Mouse (Mus musculus) cerebellum, adult 9-11 months (tissue): ENCODE measurements around the gene Ttll11.

Source experiments
- DNase-seq: peaks from one replicate; pipeline ENCODE4 v3.0.0; 2022

The Ttll11 gene

DNA sequence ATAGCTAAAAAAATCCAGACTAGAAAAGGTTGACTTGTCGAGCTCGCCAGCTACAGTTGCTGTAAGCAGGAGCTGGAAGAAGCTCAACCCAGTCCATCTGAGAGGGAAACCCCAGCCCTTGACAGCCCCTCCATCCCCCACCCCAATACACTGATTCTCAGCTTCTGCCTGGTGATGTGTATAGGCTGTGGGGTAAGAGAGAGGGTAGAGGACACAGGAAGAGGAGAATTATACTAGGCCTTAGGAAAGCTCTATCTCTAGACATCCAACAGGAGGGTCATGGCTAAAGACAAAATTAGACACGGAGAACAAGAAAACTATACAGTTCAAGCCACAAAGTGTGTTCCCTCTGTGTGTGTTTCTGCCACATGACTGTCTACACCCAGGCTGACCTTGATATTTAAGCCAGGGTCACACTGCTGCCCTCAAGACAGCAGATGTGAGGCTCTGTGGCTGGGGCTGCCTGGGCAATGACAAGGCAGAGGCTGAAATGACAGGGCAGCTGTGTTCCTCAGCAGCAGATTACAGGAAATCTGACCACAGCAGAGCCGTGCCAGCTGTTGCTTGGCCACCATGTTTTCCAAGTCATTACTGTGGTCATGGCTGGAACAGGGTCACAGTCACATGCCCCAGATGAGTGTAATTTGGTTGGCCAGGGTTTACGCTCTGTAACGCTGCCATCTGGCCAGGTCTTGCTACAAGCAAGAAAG lies 81.1 kb downstream of the Ttll11 start:
- DNase-seq: no peak

DNA sequence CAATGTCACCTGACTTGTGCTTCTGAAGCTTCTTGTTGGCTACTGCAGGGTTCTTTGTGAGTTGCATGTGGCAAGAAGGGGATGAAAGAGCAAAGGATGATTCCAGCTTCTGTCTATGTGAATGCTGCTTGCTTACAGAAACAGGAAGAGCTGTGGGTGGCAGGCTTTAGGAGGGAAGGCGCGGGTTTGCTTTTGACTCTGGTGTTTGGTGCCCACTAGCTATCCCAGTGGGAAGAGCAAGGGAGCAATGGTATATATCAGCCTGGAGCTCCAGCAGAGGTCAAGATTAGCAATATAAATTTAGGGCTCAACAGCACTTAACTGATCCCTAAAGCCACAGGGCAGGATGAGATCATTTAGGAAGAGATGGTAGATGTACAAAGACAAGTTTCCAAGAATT lies 82.6 kb downstream of the Ttll11 start:
- DNase-seq: no peak

DNA sequence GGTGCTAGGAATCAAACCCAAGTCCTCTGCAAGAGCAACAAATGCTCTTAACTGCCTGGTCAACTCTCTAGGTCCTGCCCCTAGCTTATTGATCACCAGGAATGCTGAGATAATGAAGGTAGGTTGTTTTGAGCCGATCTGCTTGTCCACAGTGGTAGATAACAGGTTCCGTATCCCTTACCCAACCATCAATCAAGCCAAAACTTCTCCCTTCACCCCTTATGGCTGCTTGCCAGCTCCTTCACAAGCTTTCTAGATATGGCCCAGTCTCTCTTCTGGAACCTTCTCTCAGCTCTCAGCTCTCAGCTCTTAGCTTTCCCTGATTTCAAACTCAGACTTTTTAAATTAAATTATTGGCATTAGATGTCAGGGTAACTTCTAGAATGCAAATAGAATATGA lies 85.2 kb downstream of the Ttll11 start:
- no peak for DNase-seq

DNA sequence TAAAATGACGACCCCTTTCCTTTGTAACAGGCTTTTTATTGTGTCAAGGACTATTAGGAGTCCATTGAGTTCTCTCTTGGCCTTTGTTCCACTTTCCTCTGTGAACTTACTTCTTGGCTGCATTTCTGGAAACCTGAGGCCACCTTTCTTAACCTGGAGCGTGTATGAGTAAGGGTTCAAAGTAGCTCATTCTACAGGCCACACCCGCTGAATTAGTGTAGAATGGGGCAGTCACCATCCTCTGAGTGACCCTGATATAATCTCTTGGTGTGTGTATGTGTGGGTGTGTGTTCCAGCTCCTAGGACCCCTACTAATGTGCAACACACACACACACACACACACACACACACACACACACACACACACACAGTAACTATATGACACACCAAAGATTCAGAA lies 89.1 kb downstream of the Ttll11 start:
- DNase-seq: no peak

DNA sequence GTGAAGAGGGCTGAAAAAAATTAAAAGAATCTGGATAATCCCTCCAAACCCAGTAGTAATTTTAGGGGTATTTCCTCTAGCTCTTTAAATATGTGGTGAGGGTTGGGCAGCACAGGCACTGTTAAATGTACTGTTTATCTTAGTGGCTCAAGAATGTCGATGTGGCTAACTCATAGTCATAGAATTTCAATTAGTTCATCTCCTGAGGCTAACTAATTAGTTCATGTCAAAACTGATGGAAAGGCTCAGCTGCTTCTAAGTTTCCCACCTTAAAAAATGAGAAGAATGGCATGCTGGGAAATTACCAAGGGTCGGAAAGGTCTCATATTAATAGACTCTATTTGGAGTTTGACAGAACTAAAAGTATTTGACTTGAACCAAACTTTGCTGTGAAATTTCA lies 89.9 kb downstream of the Ttll11 start:
- DNase-seq: no peak

DNA sequence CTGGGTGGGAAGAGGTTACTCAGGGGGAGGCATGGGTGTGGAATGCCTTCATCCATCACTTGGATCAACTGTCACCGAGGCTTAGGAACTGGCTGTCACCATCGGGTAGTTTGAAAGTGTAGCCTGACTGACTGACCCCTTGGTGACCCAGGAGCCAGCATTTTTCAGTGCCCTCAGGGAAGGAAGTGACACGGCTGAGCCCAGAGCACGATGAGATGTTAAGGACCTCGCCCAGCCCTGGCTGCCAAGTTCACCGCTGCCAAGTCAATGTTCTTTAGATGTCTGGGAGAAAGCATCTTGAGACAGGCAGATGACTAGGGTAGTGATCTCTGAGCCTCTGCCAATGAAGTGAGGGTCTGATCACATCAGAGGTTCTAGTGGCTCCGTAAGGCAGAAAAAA lies 95.4 kb downstream of the Ttll11 start:
- DNase-seq: no peak

DNA sequence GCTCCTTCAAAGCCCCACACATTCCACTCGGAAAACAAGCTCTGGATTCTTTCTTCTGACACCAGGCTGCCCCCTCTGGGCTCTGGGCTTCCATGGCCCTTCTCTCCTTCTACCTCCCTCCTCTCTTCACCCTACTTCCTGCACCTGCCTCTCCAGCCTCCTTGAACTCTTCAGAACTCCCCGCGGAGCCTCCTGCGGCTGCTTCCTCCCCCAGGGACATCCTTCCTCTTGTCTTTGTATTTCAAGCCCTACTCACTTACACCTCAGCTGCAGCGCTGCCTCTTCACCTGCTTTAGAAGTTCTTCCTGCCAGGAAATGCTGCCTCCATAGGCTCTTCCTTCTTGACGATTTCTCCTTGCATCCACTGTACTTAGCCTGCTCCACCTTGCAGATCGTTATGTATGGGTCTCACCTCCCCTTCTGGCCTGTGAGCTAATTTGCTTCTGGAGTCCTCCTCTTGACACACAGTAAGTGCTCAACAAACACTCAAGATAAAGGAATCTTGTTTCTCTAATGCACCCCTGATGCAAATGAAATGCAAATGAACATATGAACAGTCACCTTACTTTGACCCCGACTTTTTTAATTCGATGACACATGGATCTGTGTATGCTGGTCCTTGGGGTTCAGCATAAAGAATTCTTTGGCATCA lies 97.3 kb downstream of the Ttll11 start:
- DNase-seq: no peak

DNA sequence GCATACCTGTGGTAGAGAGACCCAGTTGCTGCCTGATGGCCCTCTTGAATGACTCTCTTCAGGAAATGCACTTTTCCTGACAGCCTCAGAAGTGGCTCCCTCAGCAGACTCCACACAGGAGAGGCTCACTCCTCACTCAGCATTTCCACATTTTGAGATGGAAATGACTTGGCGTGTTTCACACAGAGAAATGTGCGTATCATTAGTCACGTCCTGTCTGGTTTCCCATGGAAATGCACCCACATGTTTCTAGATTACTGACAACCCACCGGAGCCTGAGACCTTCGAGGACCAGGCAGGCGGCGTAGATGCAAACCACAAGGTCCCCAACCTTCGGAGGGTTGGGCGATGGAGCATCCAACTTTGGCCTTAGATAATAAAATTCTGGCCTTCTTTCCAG lies 97.8 kb downstream of the Ttll11 start:
- DNase-seq: no peak

DNA sequence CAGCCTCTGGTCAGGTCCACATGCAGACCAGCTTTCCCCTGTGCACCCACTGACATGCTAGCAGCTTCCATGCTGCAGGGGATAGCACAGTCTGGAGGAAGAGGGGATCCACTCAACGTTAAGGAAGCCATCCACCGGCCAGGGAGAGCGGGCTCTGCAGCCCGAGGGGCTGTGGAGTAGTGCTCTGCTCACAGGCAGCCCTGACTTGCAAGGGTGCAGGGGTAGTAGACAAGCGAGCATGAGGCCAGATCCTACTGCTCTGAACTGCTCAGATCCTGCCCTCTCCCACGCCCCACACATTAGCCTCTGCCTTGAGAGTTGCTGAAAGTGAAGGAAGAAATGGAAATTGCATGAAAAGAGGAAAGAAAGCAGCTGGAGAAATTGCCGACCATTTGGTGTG lies 99.4 kb downstream of the Ttll11 start:
- DNase-seq: no peak

DNA sequence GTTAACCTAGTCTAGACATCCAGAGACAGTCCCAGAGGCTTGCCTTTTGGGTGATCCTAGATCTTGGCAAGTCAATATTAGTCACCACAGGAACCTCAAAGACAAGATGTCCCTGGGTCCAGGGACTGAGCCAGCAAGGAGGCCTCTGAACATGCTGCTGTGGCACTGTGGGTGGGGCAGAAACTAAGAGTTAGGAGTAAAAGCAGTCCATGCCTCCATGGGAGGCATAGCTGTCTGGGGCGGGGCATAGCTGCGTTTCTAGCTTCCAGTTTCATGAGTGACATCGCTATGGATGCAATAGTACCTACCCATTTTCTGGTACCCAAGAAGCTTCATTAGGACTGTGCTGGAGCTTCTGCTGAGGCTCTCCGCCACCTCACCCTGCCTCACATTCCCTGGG lies 99.8 kb downstream of the Ttll11 start:
- no peak for DNase-seq

DNA sequence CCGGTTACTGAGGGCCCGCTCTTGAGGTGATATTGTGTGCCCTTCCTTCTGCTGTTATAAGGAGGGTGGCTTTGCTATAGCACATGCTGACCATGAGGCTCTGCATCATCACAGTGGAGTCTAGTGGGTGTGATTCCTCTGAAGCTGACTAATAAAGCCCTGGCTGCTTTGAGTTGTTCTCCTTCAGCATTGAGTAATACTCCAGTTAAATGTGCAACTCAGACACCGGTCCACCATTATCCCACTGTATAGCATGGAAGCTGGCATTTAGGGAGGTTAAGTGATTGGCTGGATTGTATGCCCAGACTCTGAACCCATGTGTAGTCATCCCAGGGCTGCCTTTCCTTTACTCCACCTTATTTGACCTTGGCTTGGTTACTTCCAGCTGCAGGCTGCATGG lies 101.2 kb downstream of the Ttll11 start:
- DNase-seq: no peak

DNA sequence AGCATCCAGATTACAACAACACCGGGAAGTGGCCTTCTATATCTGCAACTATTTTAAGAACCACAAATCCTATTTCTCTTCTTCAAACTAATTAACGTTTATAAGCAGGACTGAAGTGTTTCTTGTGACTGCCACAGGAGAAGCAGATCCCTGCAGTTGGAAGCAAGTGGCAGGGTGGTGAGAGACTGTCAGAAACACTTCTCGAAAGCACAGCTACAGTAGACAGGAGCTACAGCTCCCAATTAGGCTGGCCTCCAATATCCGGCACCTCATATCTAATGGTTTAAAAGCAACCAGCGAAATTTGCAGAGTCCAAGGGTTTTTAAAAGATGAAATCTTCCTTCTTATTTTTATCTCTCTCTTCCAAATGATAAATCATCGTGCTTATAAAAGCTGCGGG lies 104.1 kb downstream of the Ttll11 start:
- DNase-seq: no peak

DNA sequence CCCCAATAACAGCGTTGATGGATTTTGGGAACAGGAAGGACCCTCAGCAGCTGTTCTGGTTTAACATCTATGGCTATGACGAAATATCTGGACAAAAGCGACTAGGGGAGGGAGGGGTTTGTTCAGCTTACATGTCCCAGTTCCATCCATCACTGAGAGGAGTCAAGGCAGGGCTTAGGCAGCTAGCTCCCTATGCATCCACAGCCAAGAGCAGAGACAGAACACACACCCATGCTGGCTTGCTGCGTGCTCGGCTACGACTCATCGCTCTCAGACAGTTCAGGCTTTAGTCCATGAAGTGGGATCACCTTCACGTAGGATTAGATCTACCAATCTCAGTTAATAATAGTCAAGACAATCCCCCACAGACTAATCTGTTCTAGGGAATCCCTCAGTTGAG lies 105.3 kb downstream of the Ttll11 start:
- no peak for DNase-seq

DNA sequence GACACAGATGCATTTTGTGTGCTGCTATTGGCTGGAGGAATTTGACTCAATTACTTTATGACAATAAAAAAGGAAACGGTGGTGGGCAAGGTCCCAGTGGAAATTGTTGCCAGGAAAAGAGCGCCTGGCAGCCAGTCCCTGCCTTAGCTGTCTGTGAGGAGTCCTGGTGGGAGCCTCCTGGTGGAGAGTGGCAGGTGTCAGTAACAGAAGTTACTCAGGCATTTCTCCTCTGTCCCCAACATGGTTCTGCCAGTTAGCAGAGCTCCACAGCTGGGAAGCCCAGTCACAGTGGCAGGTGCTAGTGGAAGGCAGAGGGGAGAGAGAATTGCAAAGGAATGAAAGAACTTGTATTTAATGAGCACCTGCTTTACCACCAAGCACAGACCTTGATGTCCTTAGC lies 110.5 kb downstream of the Ttll11 start:
- DNase-seq: no peak

DNA sequence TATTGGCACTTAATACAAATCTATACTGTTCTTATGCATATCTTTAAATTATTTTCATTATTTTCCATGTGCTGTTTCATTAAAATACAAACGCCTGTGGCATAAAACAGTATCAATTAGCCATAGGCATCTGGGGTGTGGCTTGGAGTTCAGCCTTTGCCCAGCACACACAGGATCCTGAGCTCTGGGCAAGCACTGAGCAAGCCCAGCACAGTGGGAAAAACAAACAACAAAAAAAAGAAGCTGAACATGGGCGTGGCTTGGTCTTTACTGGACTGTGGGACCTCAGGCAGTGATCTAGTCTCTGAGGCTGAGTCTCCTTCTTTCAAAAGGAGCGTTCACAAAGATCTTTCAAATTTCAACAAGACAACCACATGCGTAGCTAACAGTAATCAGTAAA lies 116.4 kb downstream of the Ttll11 start:
- DNase-seq: no peak

DNA sequence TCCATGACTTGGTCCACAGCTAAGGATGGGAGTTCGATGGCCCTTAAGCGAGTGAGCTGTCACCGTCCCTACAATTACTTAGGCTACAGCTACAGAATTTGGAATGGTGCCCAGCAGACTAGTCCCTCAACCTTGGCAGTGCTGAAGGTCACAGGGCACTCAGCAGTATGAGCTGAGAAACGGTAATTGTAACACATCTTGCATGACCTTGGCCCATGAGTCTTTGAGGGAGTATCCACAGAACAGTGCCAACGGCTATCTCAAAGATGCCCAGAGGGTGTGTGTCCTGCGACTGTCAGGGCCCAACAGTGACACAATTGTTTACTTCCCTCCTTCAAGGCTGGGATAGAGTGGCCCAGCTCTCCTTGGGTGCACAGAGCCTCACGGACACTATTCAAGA lies 118.5 kb downstream of the Ttll11 start:
- no peak for DNase-seq

DNA sequence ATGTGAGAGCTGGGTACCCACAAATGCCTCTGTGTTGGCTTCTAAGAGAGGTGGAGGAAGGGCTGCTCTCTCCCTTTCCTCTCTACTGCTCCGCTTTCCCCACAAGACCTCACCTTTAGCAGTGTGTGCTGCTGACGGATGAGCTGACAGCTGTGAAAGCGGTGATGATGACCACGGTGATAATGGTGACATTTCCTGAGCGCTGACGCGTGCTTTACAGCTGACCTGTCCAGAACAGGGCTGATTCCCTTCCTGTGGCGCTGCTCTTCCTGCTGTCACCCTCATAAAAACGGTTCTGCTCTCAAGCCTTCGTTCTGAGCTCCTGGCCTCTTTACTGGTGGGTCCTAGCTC lies 119.3 kb downstream of the Ttll11 start:
- DNase-seq: no peak

DNA sequence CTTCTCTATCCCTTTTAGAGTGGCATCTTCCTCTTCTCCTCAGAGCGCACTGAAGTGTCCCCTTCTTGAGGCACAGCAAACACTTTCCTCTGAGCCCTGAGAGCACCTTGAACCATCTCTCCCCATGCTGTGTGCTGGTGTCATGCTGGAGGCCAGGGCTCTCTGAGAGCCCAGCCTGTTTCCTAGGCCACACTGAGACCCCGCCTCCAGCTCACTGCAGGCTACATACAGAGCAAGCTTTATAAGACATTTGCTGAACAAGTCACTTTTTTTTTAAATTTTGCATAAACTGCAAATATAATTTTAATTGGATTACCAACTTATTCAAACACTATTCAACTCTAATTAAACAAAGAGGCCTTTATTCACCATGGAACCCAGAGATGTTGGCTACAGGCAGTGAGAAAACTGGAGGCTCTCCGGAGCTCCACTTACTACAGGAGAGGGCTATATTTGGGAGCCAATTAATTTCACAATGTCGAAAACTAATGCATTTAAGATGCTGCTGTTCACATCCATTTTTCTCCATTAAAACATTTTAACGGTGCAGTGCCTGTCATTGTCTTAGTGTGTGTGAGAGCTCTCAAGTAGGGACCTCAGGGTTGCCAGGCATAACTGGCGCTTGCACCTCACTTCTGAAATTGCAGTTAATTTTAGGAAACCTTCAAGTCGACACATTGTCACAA lies 119.9 kb downstream of the Ttll11 start:
- no peak for DNase-seq

DNA sequence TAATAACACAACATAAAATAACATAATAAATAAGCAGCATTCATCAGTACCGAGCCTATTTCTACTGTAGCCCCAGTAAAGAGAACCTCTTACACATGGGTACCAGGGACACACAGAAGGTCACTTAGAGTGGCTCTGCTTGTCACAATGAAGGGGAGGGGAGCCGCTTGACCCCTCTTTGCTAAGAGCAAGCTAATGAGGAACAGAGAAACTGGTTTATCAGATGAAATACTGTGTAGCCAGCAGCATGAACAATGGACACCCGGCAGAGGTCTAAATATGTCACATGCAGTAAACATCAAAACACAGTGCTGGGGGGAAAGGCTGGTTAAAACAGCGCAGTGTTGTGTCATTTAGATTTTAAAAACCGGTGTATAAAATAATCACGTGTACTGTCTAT lies 121.4 kb downstream of the Ttll11 start:
- no peak for DNase-seq

DNA sequence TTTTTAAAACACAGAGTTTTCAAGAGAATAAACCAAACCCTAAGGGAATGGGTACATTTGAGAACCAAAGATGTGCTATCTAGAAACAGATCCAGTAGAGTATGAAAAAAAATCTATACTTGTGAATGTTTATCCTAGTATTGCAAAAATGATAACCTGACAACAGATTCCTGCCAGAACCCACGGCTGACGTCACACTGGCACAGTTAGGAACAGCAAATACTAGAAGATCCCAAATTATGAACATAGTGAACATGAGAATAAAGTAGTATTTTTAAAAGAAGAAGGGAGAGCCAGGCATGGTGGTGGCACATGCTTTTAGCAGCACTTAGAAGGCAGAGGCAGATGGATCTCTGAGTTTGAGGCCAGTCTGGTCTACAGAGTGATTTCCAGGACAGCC lies 122.8 kb downstream of the Ttll11 start:
- no peak for DNase-seq

DNA sequence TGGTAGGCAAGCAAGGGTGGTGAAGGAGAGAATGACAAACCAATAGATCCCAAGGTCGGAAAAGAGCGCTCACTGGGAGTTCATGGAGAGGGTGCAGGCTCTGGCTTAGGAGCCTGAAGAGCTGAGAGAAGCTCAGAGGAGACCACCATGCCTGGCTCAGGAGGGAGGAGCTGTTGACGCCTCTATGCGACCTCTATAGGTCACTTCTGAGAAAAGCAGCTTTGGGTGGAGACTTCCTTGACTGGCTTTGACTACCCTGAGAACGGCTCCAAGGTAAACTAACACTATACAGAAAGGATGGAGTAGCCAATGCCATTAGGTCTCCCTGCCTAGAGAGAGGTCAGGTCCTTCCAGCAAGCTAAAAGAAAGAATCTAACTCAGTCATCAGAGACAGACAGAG lies 124.8 kb downstream of the Ttll11 start:
- no peak for DNase-seq

DNA sequence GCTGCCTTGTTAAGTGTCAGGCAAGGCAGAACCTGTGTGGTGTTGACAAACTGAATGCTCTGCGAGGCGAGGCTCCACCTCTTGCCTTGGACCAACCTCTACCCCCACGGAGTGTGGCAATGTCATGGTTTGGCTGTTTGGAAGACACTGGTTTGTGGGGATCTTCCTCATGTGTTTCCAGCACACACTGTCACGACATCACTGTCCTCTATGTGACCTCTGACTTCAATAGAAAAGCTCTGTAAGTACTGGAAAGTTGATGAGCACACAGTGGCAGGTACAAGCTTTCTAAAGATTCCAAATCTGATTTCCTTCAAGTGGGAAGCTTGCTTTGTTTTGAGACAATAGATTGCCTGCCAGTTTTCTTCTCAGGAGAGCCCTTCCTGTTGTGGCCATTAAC lies 126.7 kb downstream of the Ttll11 start:
- no peak for DNase-seq

DNA sequence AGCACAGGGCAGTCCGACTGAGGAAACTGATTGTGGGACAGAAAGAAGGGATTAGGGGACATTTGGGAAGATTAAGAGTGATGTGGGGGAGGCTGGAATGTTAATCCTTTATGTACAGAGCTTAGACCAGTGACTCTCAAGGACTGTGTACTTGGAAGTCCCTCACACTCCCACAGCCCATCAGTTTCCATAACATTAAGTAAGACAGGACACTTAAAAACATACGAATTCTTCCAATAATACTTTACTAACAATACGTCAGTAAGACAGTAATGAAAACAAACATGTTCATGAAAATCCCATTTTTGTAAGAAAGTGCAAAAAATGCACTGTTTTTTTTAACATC lies 127.6 kb downstream of the Ttll11 start:
- no peak for DNase-seq

DNA sequence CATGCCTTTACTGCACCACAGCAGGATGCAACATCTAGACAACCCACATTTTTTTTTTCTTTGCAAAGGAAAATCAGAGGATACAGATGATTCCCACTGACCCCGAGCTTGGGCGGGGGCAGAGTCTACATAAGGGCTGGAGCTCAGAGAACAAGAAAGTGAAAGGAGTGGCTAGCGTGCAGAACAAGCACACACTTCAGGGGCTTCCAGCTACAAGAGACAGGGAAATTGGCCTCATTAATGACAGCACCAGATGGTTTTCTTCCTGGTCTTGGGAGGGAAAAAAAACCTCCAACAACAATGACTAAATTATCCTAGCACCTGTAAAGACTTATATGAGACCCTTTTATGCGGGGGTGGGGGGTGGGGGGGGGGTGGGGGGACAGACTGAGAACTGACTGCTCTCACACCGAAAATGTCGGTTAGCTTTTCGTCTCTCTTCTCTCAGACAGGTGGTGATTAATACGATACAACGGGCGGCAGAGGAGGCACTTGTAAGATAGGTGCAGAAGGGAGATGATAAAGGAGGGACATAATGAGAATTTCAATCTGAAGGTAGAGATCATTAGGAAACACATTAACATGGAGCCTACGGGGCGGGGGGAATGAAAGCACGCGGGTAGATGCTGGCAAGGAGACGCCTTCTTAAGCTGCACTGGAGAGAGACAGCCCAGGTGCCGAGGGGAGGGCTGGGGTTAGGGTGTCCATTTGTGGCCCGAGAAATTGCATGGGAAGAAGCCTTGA lies 128.1 kb downstream of the Ttll11 start:
- no peak for DNase-seq
